ENCODE assay signal across 16 mouse cellular contexts in the genomic region with DNA sequence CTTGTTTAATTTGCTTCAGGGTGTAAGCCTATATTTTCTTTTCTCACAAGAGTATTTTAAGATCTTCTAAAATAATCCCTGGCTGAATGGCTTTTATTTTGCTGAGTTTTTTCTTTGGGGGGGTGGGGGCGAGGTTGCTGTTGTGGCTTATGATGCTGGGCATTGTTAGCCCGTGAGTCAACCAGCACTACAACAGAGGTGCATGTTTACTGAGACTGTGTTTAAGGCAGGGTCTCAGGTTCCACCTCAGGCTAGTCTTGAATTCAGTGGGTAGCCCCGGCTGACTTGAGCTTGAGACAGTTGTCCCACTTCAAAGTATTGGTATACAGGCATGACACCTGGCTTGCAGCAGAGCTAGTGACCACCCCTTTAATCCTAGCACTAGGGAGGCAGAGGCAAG.
"Had no signal": no experiment of that assay in that cellular context is flagged by ENCODE, and none has a peak within 500 bp of the region (broad histone marks: within the 10 kb centered on the region; RNA-seq: fewer than 3 reads in every experiment).

No protein-coding gene starts in this region.

- H3K9me3 ChIP-seq: neural tube, embryonic 13.5 days; neural tube, embryonic 15.5 days; stomach, embryonic 15.5 days had no signal

- H3K27me3 ChIP-seq: neural tube, embryonic 13.5 days; neural tube, embryonic 15.5 days; stomach, embryonic 15.5 days had no signal

- H3K4me2 ChIP-seq: neural tube, embryonic 13.5 days; neural tube, embryonic 15.5 days; stomach, embryonic 15.5 days had no signal

- DNase-seq: retina, postnatal 1 day; right cerebral cortex, adult 18-20 months; right cerebral cortex, postnatal 14 days; right cerebral cortex, postnatal 25 days; right cerebral cortex, postnatal 4 days; spleen, adult 18-20 months; thymus, adult 18-20 months; thymus, adult 2 months; thymus, postnatal 14 days; thymus, postnatal 25 days; thymus, postnatal 36 days; thymus, postnatal 4 days had no signal

- H3K27ac ChIP-seq: neural tube, embryonic 13.5 days; neural tube, embryonic 15.5 days; stomach, embryonic 15.5 days; stomach, postnatal 0 days had no signal

- H3K9ac ChIP-seq: neural tube, embryonic 13.5 days; neural tube, embryonic 15.5 days; stomach, embryonic 15.5 days had no signal

- H3K4me3 ChIP-seq: neural tube, embryonic 13.5 days; neural tube, embryonic 15.5 days; stomach, embryonic 15.5 days had no signal

- H3K4me1 ChIP-seq: neural tube, embryonic 13.5 days; neural tube, embryonic 15.5 days; stomach, embryonic 15.5 days had no signal
